Mouse (Mus musculus): ENCODE data around the gene Fam185a.

Gene Fam185a

GRCm38 (mm10) chr5:21434148-21434929, 9.6 kb downstream of the Fam185a start:
- no peak for DNase-seq

GRCm38 (mm10) chr5:21436471-21436975, 11.8 kb downstream of the Fam185a start:
- DNase-seq, result no peak

DNA sequence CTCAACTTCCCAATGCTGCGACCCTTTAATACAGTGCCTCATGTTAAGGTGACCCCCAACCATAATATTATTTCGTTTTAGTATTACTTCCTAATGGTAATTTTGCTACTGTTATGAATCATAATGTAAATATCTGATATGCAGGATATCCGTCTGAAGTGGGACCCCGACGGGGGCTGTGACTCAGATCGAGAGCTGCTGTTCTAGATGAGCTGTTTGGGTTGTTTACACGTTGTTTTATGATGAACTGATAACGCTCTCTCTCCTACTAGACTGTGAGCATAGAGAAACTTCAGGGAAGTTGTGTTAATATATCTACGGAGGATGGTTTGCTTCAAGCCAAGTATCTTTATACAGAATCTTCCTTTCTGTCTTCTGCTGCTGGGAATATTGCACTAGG, 13.7 kb downstream of the Fam185a start:
- DNase-seq, result no peak

- no peak for DNase-seq
Measured at GRCm38 (mm10) chr5:21439446-21440110, 14.8 kb downstream of the Fam185a start.

DNA sequence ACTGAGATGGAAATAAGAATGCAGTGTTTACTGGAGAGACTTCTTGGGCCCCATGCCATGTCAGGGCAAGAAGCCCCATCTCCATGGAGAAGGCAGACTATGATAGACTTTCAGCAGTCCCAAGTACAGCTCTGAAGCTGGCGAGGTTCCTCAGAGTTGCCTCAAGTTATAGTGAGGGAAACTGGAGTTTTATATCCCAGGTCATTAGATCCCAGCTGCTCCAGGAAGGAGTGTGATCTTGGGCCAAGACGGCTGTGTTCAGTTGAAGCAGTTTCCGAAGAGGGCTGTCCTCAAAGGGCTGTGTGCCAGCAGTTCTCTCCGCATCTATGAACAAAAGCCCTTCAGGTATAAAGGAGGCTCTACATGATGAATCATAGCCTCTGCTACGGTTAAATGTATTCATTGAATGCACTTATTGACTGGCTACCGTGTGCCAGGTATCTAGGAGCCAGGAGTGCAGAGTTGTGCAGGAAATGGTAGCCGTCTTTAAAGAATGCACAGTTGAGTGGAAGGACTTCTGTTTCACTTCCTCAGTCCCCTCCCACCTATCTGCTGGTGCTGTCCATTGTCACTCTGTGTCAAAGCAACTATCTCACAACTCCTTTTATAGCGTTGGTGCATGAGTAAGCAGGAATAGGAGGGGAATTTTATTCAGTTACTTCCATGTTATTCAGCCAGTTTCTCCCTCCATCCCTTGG, 16.2 kb downstream of the Fam185a start:
- peak; percentile 65 for DNase-seq

- DNase-seq, result peak; percentile 54
Measured at GRCm38 (mm10) chr5:21467387-21467786, 42.6 kb downstream of the Fam185a start.

DNA sequence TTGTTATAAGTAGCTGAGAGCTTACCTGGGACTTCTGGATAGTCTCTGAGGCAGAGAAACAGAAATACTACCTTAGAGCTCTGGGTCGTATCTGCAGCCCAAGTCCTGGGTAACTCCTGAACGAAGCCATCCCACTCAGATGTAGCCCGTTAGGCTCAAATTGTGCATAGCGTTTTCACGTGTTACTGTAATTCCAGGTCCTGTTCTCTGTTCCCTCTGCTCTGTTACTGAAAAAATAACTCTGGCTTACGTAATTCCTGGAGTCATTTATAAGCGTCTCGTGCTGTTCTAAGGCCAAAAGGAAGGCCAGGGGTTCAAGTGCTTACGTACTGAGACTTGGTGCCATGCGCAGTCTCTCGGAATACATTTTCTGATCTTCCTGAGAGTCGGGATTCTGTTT, 43.3 kb downstream of the Fam185a start:
- DNase-seq, result no peak

GRCm38 (mm10) chr5:21478428-21478827, 53.7 kb downstream of the Fam185a start:
- DNase-seq, result no peak

DNA sequence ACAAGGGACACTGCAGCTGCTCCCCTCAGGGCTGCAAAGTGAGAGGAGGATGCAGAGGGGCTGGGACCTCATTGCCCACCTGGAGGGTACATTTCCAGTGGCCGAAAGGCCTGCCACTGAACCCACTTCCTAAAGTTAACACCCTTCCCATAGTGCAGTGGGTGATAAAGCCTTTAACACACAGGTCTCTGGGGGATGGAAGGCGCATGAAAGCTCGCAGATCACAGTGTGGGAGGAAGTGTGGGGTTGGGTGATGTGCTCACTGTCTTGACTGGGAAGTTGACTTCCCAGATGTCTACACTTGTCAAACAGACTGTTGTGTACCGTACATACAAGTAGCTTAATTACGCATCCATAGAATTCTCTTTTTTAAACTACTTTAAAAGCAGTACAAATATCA, 55.0 kb downstream of the Fam185a start:
- DNase-seq, result no peak

DNA sequence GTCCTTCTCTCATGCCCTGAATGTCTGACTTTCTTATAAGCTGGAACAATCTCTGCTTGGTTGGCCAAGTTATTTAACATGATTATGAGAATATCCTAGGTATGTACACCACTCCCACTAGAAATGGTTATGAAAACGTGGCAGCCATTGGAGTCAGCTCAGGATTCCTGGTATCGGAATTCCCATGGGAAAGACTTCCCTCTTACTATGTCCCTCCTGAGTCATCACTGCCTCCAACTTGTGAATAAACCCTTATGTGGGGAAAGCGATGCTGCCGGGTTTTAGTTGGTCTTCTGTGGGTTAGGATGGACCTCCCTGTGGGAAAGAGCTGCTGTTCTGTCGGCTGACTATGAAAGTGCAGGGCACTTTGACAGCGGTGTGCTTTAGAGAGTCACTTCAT, 56.8 kb downstream of the Fam185a start:
- DNase-seq, result no peak

DNA sequence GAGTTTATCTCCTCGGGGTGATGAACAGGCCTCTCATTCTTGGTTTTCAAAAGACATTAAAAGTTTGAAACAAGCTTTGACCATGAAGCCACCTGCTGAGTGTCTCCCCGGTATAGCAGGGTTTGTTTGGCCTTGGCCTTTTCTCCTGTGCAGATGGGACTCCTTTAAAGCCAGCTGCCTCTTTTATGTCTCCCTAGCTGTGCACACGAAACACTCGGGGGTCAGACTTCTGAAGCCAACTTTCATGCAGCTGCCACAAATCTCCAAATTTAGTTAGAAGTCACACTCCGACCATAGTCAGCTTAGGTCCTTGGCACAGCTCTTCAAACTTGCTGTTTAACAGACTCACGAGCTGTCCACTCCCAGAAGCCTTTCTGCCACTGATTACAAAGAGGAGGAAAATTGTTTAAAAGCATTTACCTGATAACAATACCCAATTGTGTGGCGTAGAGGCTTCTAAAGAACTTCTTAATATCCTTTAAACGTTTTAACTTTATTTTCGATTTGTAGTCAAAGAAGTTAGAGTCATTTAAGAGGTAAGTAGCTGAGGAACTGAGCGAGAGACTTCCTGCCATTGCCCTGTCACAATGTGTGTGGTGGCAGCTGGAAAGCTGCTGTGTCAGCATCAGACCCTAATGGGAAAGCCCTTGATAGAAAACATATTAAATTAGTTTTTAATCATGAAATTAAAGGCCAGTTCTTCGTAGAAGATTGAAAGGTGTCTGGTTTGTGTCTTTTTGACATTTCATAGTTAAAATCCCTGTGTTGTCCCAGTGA, 57.9 kb downstream of the Fam185a start:
- DNase-seq, result no peak

- no peak for DNase-seq
Measured at GRCm38 (mm10) chr5:21483275-21483674, 58.5 kb downstream of the Fam185a start.

GRCm38 (mm10) chr5:21485197-21485829, 60.6 kb downstream of the Fam185a start:
- no peak for DNase-seq

- DNase-seq, result no peak
Measured at GRCm38 (mm10) chr5:21486798-21487197, 62.0 kb downstream of the Fam185a start.

- DNase-seq, result no peak
Measured at GRCm38 (mm10) chr5:21487306-21487705, 62.5 kb downstream of the Fam185a start.

DNA sequence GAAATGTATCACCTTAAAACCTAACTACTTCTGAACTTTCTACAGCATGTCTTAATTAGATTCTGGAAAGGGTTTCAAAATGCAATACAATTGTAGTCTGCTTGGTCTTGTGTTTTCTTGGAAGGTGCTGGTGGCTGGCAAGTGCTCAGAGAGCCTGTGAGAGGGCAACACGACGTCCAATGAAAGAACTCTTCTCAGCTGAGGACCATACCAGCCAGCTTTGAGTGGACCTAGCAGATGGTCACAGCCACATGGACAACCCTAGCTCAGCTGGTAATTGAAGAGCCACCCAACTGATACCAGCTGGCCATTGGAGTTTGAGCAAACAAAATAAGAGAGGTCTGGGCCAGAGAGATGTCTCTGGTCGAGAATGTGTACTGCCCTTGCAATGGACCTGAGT, 63.0 kb downstream of the Fam185a start:
- no peak for DNase-seq

DNA sequence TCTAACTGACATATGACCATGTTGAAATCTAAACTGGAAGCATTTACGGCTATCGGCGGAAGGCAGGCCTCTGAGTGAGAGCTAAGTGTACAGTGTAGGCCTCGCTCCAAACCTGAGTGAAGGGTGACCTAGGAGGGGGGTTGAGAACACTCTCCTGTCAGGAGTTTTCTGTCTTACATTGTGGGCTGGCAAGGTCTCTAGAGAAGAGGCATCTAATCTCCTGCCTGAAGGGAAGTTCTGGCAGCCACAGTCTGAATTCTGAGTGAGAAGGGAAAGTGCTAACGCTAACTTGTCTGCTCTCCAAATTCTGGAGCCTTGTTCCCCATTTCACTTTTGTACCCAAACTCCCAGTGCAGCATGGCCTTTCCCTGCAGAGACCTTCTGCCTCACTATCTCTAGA, 63.7 kb downstream of the Fam185a start:
- no peak for DNase-seq

- no peak for DNase-seq
Measured at GRCm38 (mm10) chr5:21489135-21489534, 64.4 kb downstream of the Fam185a start.

DNA sequence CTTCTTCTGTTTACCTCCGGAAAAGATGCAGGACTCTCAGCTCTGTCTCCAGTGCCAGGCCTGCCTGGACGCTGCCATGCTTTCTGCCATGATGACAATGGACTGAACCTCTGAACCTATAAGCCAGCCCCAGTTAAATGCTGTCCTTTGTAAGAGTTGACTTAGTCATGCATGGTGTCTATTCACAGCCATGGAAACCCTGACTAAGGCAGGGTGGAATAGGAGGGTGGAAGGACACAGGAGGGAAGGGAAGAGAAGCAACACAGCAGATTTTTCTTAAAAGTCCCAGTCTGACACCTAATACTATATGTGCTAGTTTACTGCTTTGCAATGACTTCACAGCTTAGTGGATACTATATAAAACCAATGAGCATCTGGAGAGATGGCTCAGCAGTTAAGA, 66.7 kb downstream of the Fam185a start:
- DNase-seq, result no peak

DNA sequence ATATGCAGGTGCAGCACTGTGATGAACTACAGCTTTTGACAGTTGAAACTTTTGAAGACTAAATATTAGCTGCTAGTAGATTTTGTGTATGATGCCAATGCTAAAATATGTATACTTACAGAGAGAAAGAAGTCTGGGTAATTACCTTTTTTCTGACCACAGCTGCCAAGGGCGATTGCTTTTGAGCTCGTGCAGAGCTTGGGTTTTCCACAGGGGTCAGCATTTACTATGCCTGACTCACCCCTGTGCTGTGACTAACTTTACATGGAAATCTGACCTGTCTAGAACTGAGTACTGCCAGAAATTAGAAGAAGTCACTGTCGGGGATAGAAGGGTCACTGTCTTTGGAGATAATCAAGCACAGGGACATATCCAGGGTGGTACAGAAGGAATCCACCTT, 67.5 kb downstream of the Fam185a start:
- no peak for DNase-seq

DNA sequence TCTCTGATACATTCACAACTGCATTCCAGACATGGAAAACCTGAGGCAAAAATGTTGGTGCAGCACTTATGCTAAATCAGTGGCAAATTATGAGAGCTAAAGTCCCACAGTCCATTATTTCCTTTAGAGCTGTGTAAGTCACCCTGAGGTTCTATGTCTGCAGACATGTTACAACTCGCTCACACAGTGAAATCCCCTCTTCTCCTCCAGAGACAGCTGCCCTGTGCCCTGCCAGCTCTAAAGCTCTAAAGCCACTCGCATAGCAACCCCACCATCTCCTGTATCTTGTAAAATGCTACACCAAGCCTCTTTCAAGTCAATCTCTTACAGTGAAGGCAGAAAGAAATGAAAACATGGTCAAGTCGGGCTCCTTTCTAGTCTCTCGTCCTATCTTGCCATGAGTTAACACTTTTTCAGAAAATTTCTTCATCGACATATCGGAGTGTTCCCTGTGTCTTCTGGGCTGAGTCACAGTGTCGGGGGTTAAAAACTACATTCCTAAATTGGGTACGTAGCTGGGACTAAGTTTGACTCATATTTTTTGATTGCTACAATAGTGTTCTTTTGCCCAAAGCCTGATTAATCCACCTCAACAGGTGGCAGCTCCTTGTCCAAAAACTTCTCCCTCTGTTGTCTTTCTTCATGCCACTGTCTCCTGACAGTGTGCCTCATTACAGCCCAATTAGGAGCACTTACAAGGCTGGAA, 68.7 kb downstream of the Fam185a start:
- DNase-seq, result no peak

DNA sequence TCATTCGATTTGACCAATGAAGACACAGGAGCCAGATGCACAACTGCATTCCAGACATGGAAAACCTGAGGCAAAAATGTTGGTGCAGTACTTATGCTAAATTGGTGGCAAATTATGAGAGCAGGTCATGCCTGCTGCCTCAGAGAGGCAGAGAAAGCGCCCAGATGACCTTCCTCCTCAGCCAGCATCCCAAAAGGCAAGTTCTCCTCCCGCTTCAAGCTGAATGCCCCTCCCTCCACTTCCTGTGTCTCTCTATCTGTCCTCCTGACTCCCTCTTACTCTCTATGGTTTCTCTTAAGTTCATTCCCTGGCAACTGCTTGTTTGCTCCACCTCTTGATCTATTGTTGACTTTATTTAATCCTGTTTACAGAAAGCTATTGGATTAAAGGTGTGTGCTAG, 70.0 kb downstream of the Fam185a start:
- DNase-seq, result no peak

All from kidney, postnatal 14 days (tissue).